Mouse (Mus musculus) liver, embryonic 16.5 days (tissue): ENCODE measurements around the gene Fbxo3. TPM values are rescaled to one million over a fixed set of nuclear protein-coding genes. Genes with fewer than 3 reads are reported as not detected.
A peak's percentile ranks its signal among the peaks of the same experiment; 100 is the strongest.
"Not testable (repeated sequence)": the region's sequence is repeated elsewhere in the genome, so short reads cannot be mapped to it uniquely, and the experiment has no call there.

Experiments used
- ATAC-seq: fragments of 200-750 bp; cut with Nextera tagmentation; 2 replicates; pipeline ENCODE4 v1.8.0; 2017; ENCODE audit warnings: low read depth, mild to moderate bottlenecking, moderate number of reproducible peaks, moderate library complexity
- H3K27ac ChIP-seq: fragments of 300-500 bp; sonication (generic); 2 replicates; pipeline ENCODE4 v1.5.1; 2014; ENCODE audit warnings: mild to moderate bottlenecking, low read length
- H3K27me3 ChIP-seq: fragments of 300-500 bp; sonication (generic); 2 replicates; pipeline ENCODE4 v1.6.1; 2014; ENCODE audit warnings: low read depth, low read length, mixed read lengths; ENCODE audit not compliant: control insufficient read depth, insufficient read depth
- H3K36me3 ChIP-seq: fragments of 300-500 bp; sonication (generic); 2 replicates; pipeline ENCODE4 v1.6.1; 2014; ENCODE audit warnings: mild to moderate bottlenecking; ENCODE audit not compliant: control insufficient read depth, insufficient read depth
- H3K4me1 ChIP-seq: fragments of 300-500 bp; sonication (generic); 2 replicates; pipeline ENCODE4 v1.6.1; 2014; ENCODE audit warnings: low read depth, low read length, mixed read lengths; ENCODE audit not compliant: control insufficient read depth
- H3K4me2 ChIP-seq: fragments of 300-500 bp; sonication (generic); 2 replicates; pipeline ENCODE4 v1.6.1; 2014; ENCODE audit warnings: low read depth, low read length, mixed read lengths
- H3K4me3 ChIP-seq: fragments of 300-500 bp; sonication (generic); 2 replicates; pipeline ENCODE4 v1.5.1; 2014; ENCODE audit warnings: low read depth, mild to moderate bottlenecking, low read length
- H3K9ac ChIP-seq: fragments of 300-500 bp; sonication (generic); 2 replicates; pipeline ENCODE4 v1.6.1; 2014; ENCODE audit warnings: low read depth, low read length
- H3K9me3 ChIP-seq: fragments of 300-500 bp; sonication (generic); replicated peaks from 2 replicates; pipeline ENCODE4 v1.6.1; 2016; ENCODE audit warnings: low read length; ENCODE audit not compliant: control insufficient read depth
- WGBS: fragments of 180-500 bp; shearing (Covaris S2); extraction: QIAGEN DNeasy Blood & Tissue Kit; methylation state at CpG from one replicate; pipeline ENCODE4 v1.1.7; 2014; ENCODE audit not compliant: insufficient replicate concordance; 5-methylcytosine and 5-hydroxymethylcytosine counted together
- polyA plus RNA-seq: library from polyadenylated mRNA; unstranded; fragments of >200 nt; fragmentation: Nextera tagmentation; extraction: Ambion mirVana; gene quantifications from 2 replicates; pipeline ENCODE4 v1.2.1, GENCODE M21; 2015

The Fbxo3 gene
- polyA plus RNA-seq, 1 experiment from 2014 or later: 46.9 TPM

GRCm38 (mm10) chr2:104069704-104070185 is 42.2 kb downstream of the Fbxo3 start, which contains the start of gene Cd59b:
TSS of gene Cd59b (plus strand) at chr2:104069849.
- peaks cover 17% of the 10 kb centered on the region for H3K4me1 ChIP-seq
- ATAC-seq: peak; percentile 96
- H3K27ac ChIP-seq: peak within 1 kb of the TSS; percentile 87
- no peaks in the 10 kb centered on the region for H3K27me3 ChIP-seq
- peak within 1 kb of the TSS; percentile 70 for H3K4me3 ChIP-seq
- peak within 1 kb of the TSS; percentile 67 for H3K9ac ChIP-seq
- H3K36me3 ChIP-seq: no peaks in the 10 kb centered on the region
- H3K9me3 ChIP-seq: no peaks in the 10 kb centered on the region
- WGBS: 9% methylated on average over 13 of the region's 13 CpGs
- H3K4me2 ChIP-seq: peak within 1 kb of the TSS; percentile 77

DNA sequence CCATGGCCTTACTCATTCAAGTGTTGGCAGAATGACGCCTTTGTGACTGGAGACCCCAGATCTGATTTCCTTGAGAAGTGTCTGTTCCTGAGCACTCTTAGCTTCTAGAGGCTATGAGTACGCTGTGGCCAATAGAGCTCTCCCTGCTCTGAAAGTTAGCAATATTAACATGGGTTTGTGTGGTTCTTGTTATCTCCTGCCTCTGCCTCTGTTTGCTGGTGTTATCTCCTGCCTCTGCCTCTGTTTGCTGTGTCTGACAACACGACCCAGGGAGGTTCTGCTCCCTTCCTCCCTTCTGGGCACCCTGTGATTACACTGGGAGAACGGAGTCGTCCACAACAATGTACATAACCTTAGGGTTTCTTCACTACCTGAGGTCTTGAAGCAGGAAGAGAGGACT is 50.8 kb downstream of the Fbxo3 start:
- Histone ChIP-seq H3K4me3 (0 out of 2 replicates have a peak overlapping the region, but pooled peaks have one; percentile 1), H3K9ac (peak overlapping the region; percentile 40; the same call in 1 of the 2 replicates), H3K4me2 (peak overlapping the region; percentile 29), H3K4me1 (peaks cover 20% of the 10 kb centered on the region), H3K27ac (peak overlapping the region; percentile 81)
- ATAC-seq: peak; percentile 98
- not testable (repeated sequence) for H3K36me3 ChIP-seq, H3K27me3 ChIP-seq, H3K9me3 ChIP-seq
- 16% methylated on average over 5 of the region's 5 CpGs for WGBS

DNA sequence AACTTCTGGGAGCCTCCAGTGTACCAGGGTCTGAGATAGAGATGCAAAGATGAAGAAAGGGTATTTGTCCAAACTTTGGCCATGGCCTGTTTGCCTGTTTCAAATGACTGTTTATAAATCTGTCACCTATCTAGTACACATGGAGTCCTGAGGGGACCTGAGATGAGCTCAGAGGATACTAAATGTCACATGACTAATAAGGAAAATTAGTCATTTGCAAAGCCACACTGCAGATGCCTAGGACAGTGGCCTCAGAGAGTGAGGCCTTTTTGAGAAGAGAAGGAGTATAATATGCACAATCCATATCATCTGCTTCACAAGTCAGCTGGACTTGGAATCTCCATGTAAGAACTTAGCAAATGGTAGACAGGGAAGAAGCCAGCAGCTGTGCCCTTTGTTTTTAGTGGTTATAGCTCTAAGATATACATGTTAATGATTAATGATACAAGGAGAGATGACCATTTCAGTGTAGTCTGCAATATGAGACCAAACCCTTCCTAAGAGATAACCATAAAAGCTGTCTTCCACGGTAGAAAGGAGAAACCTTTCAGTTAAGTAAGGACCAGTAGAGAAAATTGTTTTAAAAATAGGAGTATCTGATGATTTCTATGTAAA is 54.0 kb downstream of the Fbxo3 start:
- H3K4me1 ChIP-seq: peaks cover 24% of the 10 kb centered on the region
- H3K27ac ChIP-seq, ATAC-seq, H3K4me2 ChIP-seq, H3K27me3 ChIP-seq, H3K36me3 ChIP-seq, H3K9me3 ChIP-seq, H3K4me3 ChIP-seq, H3K9ac ChIP-seq: not testable (repeated sequence)
- WGBS: no CpG with 5 or more reads among the region's 1 CpGs

- Histone ChIP-seq H3K9ac (no peak overlapping the region), H3K4me1 (peaks cover 28% of the 10 kb centered on the region), H3K27ac (no peak overlapping the region), H3K4me3 (no peak overlapping the region), H3K36me3 (no peaks in the 10 kb centered on the region), H3K9me3 (no peaks in the 10 kb centered on the region), H3K4me2 (no peak overlapping the region), H3K27me3 (no peaks in the 10 kb centered on the region)
- ATAC-seq: 0 out of 2 replicates have a peak, but pooled peaks have one; percentile 3
These were observed 55.0 kb downstream of the Fbxo3 start for GRCm38 (mm10) chr2:104082474-104082873.

DNA sequence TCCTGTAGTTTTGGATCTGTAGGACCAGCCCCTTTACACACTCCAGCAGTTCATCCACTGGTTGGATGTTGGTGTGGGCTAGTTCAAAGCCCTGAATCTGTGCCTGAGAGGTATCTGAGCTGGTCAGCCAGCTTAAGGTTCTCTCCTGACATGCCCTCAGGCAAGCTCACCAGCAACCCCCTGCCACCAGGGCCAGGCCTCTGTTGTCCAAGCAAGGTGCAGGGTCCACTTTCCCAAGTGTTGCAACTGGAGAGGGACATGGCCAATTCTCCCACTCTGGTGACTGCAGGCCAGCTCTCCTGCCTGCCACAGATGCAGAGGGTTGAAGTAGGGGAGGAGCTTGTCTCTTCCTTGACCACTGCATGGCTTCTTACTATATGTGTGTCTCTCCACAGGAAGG is 56.5 kb downstream of the Fbxo3 start:
- H3K27ac ChIP-seq, H3K36me3 ChIP-seq, H3K9ac ChIP-seq, H3K4me3 ChIP-seq, H3K27me3 ChIP-seq, H3K4me2 ChIP-seq, H3K9me3 ChIP-seq: not testable (repeated sequence)
- peak; percentile 68 for ATAC-seq
- peaks cover 22% of the 10 kb centered on the region for H3K4me1 ChIP-seq

GRCm38 (mm10) chr2:104087562-104087961 is 60.0 kb downstream of the Fbxo3 start:
- 13% methylated on average over 1 of the region's 1 CpGs for WGBS
- H3K4me3 ChIP-seq, H3K27me3 ChIP-seq, H3K9ac ChIP-seq, H3K4me2 ChIP-seq, H3K36me3 ChIP-seq, H3K9me3 ChIP-seq: not testable (repeated sequence)
- Histone ChIP-seq H3K4me1 (peaks cover 21% of the 10 kb centered on the region), H3K27ac (peak overlapping the region; percentile 50; the same call in 1 of the 2 replicates)
- ATAC-seq: peak; percentile 75

DNA sequence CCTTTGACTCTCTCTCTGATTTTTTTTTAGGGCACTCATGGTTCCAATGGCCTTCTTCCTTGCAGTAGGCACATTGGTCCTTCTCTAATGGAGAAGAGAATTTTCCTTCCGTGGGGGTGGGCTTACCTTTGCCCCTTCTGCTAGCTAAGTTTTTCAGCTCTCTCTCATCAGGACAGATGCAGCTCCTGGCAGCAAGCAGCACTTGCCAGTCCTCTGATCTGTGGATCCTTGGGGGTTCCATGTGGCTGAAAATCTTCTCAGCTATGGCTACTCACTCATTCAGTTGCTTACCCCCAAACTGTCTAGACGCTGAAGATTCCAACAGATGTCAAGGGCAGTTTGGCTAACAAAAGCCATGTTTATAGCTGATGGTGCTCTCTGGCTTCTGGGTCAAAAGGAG is 65.8 kb downstream of the Fbxo3 start:
- ATAC-seq: no peak

DNA sequence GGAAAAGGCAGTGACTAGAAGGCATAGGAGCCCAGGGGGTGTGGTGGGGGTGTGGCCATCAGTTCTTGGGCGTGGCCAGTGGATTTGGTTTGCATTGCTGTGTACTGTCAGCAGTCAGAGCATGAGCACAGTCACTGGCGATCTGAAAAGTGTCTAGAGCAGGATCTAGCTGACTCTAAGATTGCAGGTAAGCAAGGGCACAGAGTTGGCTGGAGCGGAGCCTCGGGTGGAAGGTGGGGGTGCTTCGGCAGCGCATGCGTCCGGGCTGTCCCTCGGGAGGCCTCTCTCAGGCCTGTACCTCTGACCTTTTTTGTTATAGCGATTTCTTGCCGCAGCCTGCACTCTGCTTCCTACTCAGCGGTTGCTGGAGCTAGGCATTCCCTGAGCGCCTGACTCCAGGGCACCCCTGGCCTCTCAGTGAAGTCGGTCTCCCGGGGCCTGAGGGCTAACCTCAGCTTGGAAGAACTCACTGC is 68.3 kb downstream of the Fbxo3 start, which contains the start of gene Cd59a:
TSS of gene Cd59a (plus strand) at position 61 of the 473 bp plus-strand sequence.
- H3K36me3 ChIP-seq: no peaks in the 10 kb centered on the region
- peaks cover 40% of the 10 kb centered on the region for H3K4me1 ChIP-seq
- H3K27me3 ChIP-seq: no peaks in the 10 kb centered on the region
- H3K9me3 ChIP-seq: no peaks in the 10 kb centered on the region
- H3K27ac ChIP-seq: peak within 1 kb of the TSS; percentile 94
- H3K4me2 ChIP-seq: peak within 1 kb of the TSS; percentile 58
- H3K9ac ChIP-seq: peak within 1 kb of the TSS; percentile 78
- H3K4me3 ChIP-seq: peak within 1 kb of the TSS; percentile 67
- 2% methylated on average over 15 of the region's 15 CpGs for WGBS
- ATAC-seq: peak; percentile 82

More for the DNA sequence above, 65.8 kb downstream of the Fbxo3 start:
- H3K4me2 ChIP-seq: no peak overlapping the region
- no peaks in the 10 kb centered on the region for H3K9me3 ChIP-seq
- 66% methylated on average over 2 of the region's 2 CpGs for WGBS
- H3K36me3 ChIP-seq: no peaks in the 10 kb centered on the region
- H3K4me3 ChIP-seq: no peak overlapping the region
- peaks cover 19% of the 10 kb centered on the region for H3K4me1 ChIP-seq
- no peak overlapping the region for H3K9ac ChIP-seq
- no peak overlapping the region for H3K27ac ChIP-seq
- H3K27me3 ChIP-seq: no peaks in the 10 kb centered on the region

DNA sequence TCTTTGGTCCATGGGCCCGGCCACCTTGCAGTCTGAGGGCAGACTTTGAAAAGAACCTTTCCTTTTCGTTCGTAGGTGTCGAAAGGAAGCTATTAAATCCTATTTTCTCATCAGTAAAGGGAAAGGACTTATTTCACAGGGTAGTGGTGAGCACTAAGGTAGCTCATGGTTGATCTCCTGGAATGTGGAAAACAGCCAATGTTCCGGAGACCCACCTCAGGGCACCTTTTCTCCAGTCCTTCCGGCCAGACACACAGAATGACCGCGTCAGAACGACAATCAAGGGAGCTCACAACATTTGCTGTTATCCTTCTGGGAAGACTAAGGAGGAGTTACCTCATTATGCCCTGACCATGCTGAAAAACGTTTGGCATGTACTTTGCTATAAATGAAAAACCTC is 68.7 kb downstream of the Fbxo3 start:
- H3K9ac ChIP-seq: peak overlapping the region; percentile 78
- ATAC-seq: no peak
- no peaks in the 10 kb centered on the region for H3K9me3 ChIP-seq
- no peaks in the 10 kb centered on the region for H3K36me3 ChIP-seq
- peak overlapping the region; percentile 67 for H3K4me3 ChIP-seq
- H3K27me3 ChIP-seq: no peaks in the 10 kb centered on the region
- H3K27ac ChIP-seq: peak overlapping the region; percentile 94
- peaks cover 38% of the 10 kb centered on the region for H3K4me1 ChIP-seq
- H3K4me2 ChIP-seq: peak overlapping the region; percentile 58
- 32% methylated on average over 10 of the region's 10 CpGs for WGBS
